Mouse (Mus musculus) thymus, adult 18-20 months (tissue): ENCODE results near the gene Pithd1.

Experiments
- DNase-seq, 2 experiments: peaks; one replicate each; pipeline ENCODE4 v3.0.0; 2022; ENCODE audit warnings: mixed read lengths in 2 of 2

Gene Pithd1

DNA sequence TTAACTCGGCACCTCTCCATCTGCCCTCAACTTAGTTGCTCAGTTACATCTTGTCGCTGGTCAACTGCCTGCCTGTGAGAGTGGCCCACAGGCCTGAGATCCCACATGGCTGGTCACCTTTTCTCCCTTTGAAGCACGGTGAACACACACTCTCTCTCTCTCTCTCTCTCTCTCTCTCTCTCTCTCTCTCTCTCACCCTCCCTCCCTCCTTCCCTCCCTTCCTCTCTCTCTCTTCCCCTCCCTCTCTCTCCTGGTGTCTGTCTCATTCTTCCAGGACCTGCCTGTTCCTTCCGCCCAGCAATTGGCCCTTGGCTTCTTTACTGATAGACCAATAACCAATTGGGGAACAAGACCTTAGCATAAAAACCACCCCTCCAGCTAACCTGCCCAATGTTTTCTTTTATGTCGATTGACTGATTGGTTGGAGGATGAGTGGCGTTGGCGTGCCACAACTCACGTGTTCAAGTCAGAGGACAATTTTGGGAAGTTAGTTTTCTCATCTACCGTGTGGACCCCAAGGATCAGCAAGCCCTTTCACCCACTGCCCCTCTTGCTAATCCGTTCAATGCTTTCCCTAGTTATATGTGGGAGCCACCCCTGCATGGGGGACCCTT lies 60.8 kb downstream of the Pithd1 start:
- no peak for DNase-seq
